Mouse (Mus musculus): ENCODE data around the gene Adgrl2. TPM values are rescaled to one million over a fixed set of nuclear protein-coding genes. Genes with fewer than 3 reads are reported as not detected.

Adgrl2 gene
- polyA plus RNA-seq, 1 experiment from 2014 or later: 83.2 TPM

DNA sequence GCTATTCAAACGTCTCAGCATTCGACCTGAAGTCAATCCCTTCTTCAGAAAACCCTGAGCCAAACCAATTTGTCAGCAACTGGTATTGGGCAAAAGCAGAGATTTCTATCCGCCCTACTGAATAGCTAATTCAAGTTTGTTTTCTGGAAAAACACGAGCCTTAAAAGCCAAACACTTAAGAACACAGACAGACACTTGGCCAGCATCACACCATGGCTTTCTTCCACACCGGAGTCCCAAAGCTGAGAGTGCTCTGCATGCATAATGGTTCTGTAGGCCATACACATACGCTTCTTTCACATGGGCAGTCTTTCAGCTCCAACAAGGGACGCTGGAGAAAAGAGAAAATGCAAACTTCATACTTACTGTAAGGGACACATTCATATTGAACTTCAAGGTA lies 125.1 kb downstream of the Adgrl2 start:
- Histone ChIP-seq H3K4me1 (ENCODE audit: insufficient read depth) (no peaks in the 10 kb centered on the region), H3K27ac (ENCODE audit: low read depth) (no peak overlapping the region), H3K9ac (no peak overlapping the region), H3K4me3 (ENCODE audit: low read depth, low read length) (no peak overlapping the region), H3K27me3 (ENCODE audit: insufficient read depth, low read length) (no peaks in the 10 kb centered on the region), H3K4me2 (no peak overlapping the region), H3K9me3 (ENCODE audit: low read depth, low read length) (no peaks in the 10 kb centered on the region), H3K36me3 (ENCODE audit: insufficient read depth) (peaks cover 16% of the 10 kb centered on the region)
- DNase-seq (no peak), ATAC-seq (ENCODE audit: insufficient read depth) (no peak)
- no peak for TF ChIP-seq CTCF (IDR thresholded peaks at IDR 0.05; ENCODE audit: low read depth)
- WGBS: 64% methylated on average over 7 of the region's 7 CpGs

- Histone ChIP-seq H3K27ac (ENCODE audit: low read depth) (no peak overlapping the region), H3K4me2 (no peak overlapping the region), H3K4me1 (ENCODE audit: insufficient read depth) (no peaks in the 10 kb centered on the region), H3K9ac (no peak overlapping the region), H3K27me3 (ENCODE audit: insufficient read depth, low read length) (no peaks in the 10 kb centered on the region), H3K36me3 (ENCODE audit: insufficient read depth) (peaks cover 40% of the 10 kb centered on the region), H3K4me3 (ENCODE audit: low read depth, low read length) (no peak overlapping the region), H3K9me3 (ENCODE audit: low read depth, low read length) (no peaks in the 10 kb centered on the region)
- no peak for DNase-seq
- WGBS: 74% methylated on average over 7 of the region's 7 CpGs
- ATAC-seq (ENCODE audit: insufficient read depth): no peak
- no peak for TF ChIP-seq CTCF (IDR thresholded peaks at IDR 0.05; ENCODE audit: low read depth)
These were observed 128.5 kb downstream of the Adgrl2 start for GRCm38 (mm10) chr3:148861860-148862259.

DNA sequence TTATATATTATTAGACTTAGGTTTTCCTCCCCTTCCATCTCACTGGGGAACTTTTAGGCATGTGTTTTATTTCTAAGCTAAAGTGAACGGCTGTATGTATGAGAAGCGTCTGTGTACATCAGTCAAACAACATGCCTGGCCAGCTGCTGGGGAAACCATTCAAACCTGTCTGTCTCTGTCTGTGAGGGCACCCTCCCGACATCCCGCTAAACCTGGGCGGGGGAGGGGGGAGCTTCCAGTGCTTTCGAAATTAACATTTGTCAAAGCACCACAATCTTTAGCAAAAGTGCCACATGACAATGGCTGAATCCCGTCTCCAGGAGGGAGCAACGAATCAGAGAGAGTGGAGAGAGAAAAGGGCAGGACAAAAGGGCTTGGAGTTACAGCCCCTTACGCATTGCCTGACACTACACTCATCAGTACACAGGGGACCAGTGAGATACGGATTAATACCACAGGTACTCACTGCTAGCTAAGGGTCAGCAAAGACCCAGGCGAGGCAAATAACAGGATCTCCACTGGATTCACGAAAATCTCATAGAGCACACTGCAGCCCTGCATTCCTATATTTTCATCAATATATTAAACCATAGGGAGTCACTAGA lies 135.9 kb downstream of the Adgrl2 start:
- H3K27me3 ChIP-seq (ENCODE audit: insufficient read depth, low read length): no peaks in the 10 kb centered on the region
- WGBS: 32% methylated on average over 12 of the region's 12 CpGs
- H3K9me3 ChIP-seq (ENCODE audit: low read depth, low read length): no peaks in the 10 kb centered on the region
- H3K9ac ChIP-seq: no peak overlapping the region
- ATAC-seq (ENCODE audit: insufficient read depth) (no peak), DNase-seq (no peak)
- peaks cover 52% of the 10 kb centered on the region for H3K36me3 ChIP-seq (ENCODE audit: insufficient read depth)
- no peaks in the 10 kb centered on the region for H3K4me1 ChIP-seq (ENCODE audit: insufficient read depth)
- H3K27ac ChIP-seq (ENCODE audit: low read depth): no peak overlapping the region
- no peak overlapping the region for H3K4me2 ChIP-seq
- TF ChIP-seq CTCF (IDR thresholded peaks at IDR 0.05; ENCODE audit: low read depth): no peak
- H3K4me3 ChIP-seq (ENCODE audit: low read depth, low read length): no peak overlapping the region

GRCm38 (mm10) chr3:148853372-148853771 lies 137.0 kb downstream of the Adgrl2 start:
- no peak for TF ChIP-seq CTCF (IDR thresholded peaks at IDR 0.05; ENCODE audit: low read depth)
- Histone ChIP-seq H3K4me1 (ENCODE audit: insufficient read depth) (no peaks in the 10 kb centered on the region), H3K4me2 (no peak overlapping the region), H3K27me3 (ENCODE audit: insufficient read depth, low read length) (no peaks in the 10 kb centered on the region), H3K4me3 (ENCODE audit: low read depth, low read length) (no peak overlapping the region), H3K9ac (no peak overlapping the region), H3K27ac (ENCODE audit: low read depth) (no peak overlapping the region), H3K9me3 (ENCODE audit: low read depth, low read length) (no peaks in the 10 kb centered on the region), H3K36me3 (ENCODE audit: insufficient read depth) (peaks cover 53% of the 10 kb centered on the region)
- DNase-seq (no peak), ATAC-seq (ENCODE audit: insufficient read depth) (no peak)
- 45% methylated on average over 8 of the region's 8 CpGs for WGBS

- H3K36me3 ChIP-seq (ENCODE audit: insufficient read depth): peaks cover 55% of the 10 kb centered on the region
- no peaks in the 10 kb centered on the region for H3K27me3 ChIP-seq (ENCODE audit: insufficient read depth, low read length)
- no peak overlapping the region for H3K4me3 ChIP-seq (ENCODE audit: low read depth, low read length)
- no peak overlapping the region for H3K27ac ChIP-seq (ENCODE audit: low read depth)
- no peak for TF ChIP-seq CTCF (IDR thresholded peaks at IDR 0.05; ENCODE audit: low read depth)
- H3K4me1 ChIP-seq (ENCODE audit: insufficient read depth): no peaks in the 10 kb centered on the region
- no peak overlapping the region for H3K9ac ChIP-seq
- no peaks in the 10 kb centered on the region for H3K9me3 ChIP-seq (ENCODE audit: low read depth, low read length)
- no peak overlapping the region for H3K4me2 ChIP-seq
- ATAC-seq (ENCODE audit: insufficient read depth) (no peak), DNase-seq (no peak)
- 76% methylated on average over 12 of the region's 12 CpGs for WGBS
These were observed 137.8 kb downstream of the Adgrl2 start for GRCm38 (mm10) chr3:148852556-148852955.

DNA sequence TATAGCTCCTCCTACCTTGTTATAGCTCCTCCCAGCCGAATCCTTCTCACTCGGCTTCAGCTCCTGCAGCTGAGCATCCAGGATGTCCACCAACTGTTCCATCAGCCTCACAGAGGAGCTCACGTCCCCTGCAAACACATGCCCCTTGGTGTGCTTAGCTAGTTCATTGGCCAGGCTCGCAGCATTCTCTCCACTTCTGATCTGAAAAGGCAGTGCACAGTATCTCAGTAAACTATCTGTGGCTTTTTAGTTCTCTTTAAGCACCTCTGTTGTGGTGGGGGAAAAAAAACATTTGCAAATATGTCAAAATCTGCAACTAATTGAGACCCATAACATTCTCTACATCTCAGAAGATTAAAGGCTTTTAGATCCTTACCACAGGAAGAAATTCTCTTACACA lies 139.5 kb downstream of the Adgrl2 start:
- no peak overlapping the region for H3K9ac ChIP-seq
- H3K4me2 ChIP-seq: no peak overlapping the region
- WGBS: 85% methylated on average over 4 of the region's 4 CpGs
- H3K4me3 ChIP-seq (ENCODE audit: low read depth, low read length): no peak overlapping the region
- no peaks in the 10 kb centered on the region for H3K9me3 ChIP-seq (ENCODE audit: low read depth, low read length)
- H3K27me3 ChIP-seq (ENCODE audit: insufficient read depth, low read length): no peaks in the 10 kb centered on the region
- no peak for TF ChIP-seq CTCF (IDR thresholded peaks at IDR 0.05; ENCODE audit: low read depth)
- H3K4me1 ChIP-seq (ENCODE audit: insufficient read depth): no peaks in the 10 kb centered on the region
- DNase-seq (no peak), ATAC-seq (ENCODE audit: insufficient read depth) (no peak)
- no peak overlapping the region for H3K27ac ChIP-seq (ENCODE audit: low read depth)
- H3K36me3 ChIP-seq (ENCODE audit: insufficient read depth): peaks cover 66% of the 10 kb centered on the region

DNA sequence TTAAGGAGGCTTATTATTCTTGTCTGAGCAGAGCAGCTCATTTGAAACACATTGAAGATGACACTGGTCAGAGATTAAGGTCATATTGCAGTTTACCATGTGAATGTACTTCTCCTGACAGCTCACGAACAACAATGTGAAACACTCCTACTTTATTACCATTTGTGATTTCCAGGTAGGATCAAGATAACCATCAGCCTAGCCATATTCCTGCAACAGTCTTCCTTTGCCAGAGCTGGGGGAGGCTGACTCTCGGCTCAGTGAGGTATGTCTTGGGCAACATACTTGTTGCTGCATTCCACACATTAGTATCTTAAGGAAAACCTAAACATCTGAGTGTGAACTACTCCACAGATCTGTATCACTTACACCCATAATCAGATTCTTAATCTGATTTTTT lies 142.0 kb downstream of the Adgrl2 start:
- DNase-seq (no peak), ATAC-seq (ENCODE audit: insufficient read depth) (no peak)
- H3K4me3 ChIP-seq (ENCODE audit: low read depth, low read length): no peak overlapping the region
- no peak overlapping the region for H3K27ac ChIP-seq (ENCODE audit: low read depth)
- H3K27me3 ChIP-seq (ENCODE audit: insufficient read depth, low read length): no peaks in the 10 kb centered on the region
- H3K36me3 ChIP-seq (ENCODE audit: insufficient read depth): peaks cover 74% of the 10 kb centered on the region
- H3K4me1 ChIP-seq (ENCODE audit: insufficient read depth): no peaks in the 10 kb centered on the region
- no peaks in the 10 kb centered on the region for H3K9me3 ChIP-seq (ENCODE audit: low read depth, low read length)
- H3K4me2 ChIP-seq: no peak overlapping the region
- H3K9ac ChIP-seq: no peak overlapping the region
- TF ChIP-seq CTCF (IDR thresholded peaks at IDR 0.05; ENCODE audit: low read depth): no peak
- 69% methylated on average over 2 of the region's 2 CpGs for WGBS

DNA sequence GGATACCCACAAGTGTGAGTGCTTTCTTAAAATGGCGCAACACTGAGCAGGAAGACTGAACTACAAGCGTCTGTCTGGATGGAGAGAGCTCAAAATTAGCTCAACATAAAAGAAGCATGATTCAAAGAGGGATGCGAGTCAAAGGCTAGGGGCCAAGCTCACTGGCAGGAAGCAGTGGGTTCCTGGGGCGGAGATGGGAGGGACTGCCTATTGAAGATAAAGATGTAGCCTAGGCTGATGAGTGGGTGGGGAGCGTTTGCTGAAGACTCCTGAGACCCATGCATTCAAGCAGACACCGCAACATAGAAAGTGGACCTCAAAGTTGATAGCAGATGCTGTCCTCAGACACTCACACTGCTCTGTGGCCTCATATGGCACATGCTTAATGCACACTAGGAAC lies 146.2 kb downstream of the Adgrl2 start:
- DNase-seq (no peak), ATAC-seq (ENCODE audit: insufficient read depth) (no peak)
- no peak for TF ChIP-seq CTCF (IDR thresholded peaks at IDR 0.05; ENCODE audit: low read depth)
- no peak overlapping the region for H3K4me2 ChIP-seq
- no peak overlapping the region for H3K4me3 ChIP-seq (ENCODE audit: low read depth, low read length)
- 71% methylated on average over 6 of the region's 6 CpGs for WGBS
- no peak overlapping the region for H3K27ac ChIP-seq (ENCODE audit: low read depth)
- H3K27me3 ChIP-seq (ENCODE audit: insufficient read depth, low read length): no peaks in the 10 kb centered on the region
- H3K4me1 ChIP-seq (ENCODE audit: insufficient read depth): no peaks in the 10 kb centered on the region
- no peak overlapping the region for H3K9ac ChIP-seq
- H3K9me3 ChIP-seq (ENCODE audit: low read depth, low read length): no peaks in the 10 kb centered on the region
- peaks cover 54% of the 10 kb centered on the region for H3K36me3 ChIP-seq (ENCODE audit: insufficient read depth)
